Mouse (Mus musculus): ENCODE results near the gene Gprc6a. TPM values are rescaled to one million over a fixed set of nuclear protein-coding genes. Genes with fewer than 3 reads are reported as not detected.

The Gprc6a gene
- polyA plus RNA-seq, 1 experiment = not detected

DNA sequence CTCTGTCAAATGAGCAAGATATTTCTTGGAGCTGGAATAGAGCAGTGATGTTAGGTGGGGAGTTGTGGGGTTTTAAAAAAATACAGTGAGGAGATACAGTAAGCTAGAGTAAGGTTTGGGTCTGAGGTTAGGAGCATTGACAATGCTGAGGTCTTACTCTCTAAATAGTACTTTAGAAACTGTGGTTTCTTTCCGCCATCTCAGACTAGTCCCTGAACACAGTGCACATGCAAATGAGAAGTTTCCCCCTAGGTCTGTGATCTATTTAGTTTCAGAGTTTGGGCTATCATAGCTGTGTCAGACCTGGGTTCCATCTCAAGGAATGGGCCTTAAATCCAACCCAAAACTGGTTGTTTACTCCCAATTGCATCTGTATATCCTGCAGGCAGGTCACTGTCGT, 39.7 kb downstream of the Gprc6a start:
- no peaks in the 10 kb centered on the region for H3K4me1 ChIP-seq (ENCODE audit: control insufficient read depth, insufficient read depth, low read length)

DNA sequence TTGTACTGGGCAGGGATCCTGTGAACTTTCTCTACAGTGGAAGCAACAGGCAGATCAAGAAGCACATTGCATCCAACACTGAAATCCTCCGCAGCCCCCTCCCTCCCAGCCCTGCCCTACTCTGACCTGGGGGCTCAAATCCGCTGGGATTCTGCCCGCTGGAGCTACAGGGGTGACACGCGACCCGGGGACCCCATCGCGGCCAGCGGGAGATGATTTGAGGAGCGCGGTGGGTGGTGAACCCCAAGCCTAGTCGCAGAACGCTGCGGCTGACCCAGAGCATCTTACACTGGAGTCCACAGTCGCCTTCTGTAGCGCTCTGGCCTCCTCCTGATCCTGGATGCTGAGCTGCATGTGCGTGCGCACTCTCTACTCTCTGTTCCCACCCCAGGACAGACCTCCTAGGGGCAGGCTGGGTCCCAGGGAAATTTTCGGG, 41.1 kb downstream of the Gprc6a start, which contains the start of gene Fam162b:
TSS of gene Fam162b (minus strand) at position 379 of the 436 bp plus-strand sequence.
- H3K4me3 ChIP-seq (ENCODE audit: insufficient read depth, low read length) = no peak within 1 kb of the TSS
- TF ChIP-seq CTCF (IDR thresholded peaks at IDR 0.05; ENCODE audit: extremely low read depth, insufficient read depth, low read length) (no peak), POLR2A (IDR thresholded peaks at IDR 0.05; ENCODE audit: extremely low read depth, insufficient read depth, low read length) (no peak)
- H3K4me1 ChIP-seq (ENCODE audit: control insufficient read depth, insufficient read depth, low read length) = no peaks in the 10 kb centered on the region
- H3K27ac ChIP-seq (ENCODE audit: insufficient read depth, low read length) = no peak within 1 kb of the TSS

More for the DNA sequence above, 39.7 kb downstream of the Gprc6a start:
- Histone ChIP-seq H3K4me3 (ENCODE audit: insufficient read depth, low read length) (no peak overlapping the region), H3K27ac (ENCODE audit: insufficient read depth, low read length) (no peak overlapping the region)
- TF ChIP-seq CTCF (IDR thresholded peaks at IDR 0.05; ENCODE audit: extremely low read depth, insufficient read depth, low read length) (no peak), POLR2A (IDR thresholded peaks at IDR 0.05; ENCODE audit: extremely low read depth, insufficient read depth, low read length) (no peak)

GRCm38 (mm10) chr10:51584919-51585318, 46.3 kb downstream of the Gprc6a start:
- Histone ChIP-seq H3K4me3 (ENCODE audit: insufficient read depth, low read length) (no peak overlapping the region), H3K4me1 (ENCODE audit: control insufficient read depth, insufficient read depth, low read length) (no peaks in the 10 kb centered on the region), H3K27ac (ENCODE audit: insufficient read depth, low read length) (no peak overlapping the region)
- TF ChIP-seq POLR2A (IDR thresholded peaks at IDR 0.05; ENCODE audit: extremely low read depth, insufficient read depth, low read length) (no peak), CTCF (IDR thresholded peaks at IDR 0.05; ENCODE audit: extremely low read depth, insufficient read depth, low read length) (no peak)

GRCm38 (mm10) chr10:51584378-51584777, 46.9 kb downstream of the Gprc6a start:
- TF ChIP-seq POLR2A (IDR thresholded peaks at IDR 0.05; ENCODE audit: extremely low read depth, insufficient read depth, low read length) = no peak
- no peak for TF ChIP-seq CTCF (IDR thresholded peaks at IDR 0.05; ENCODE audit: extremely low read depth, insufficient read depth, low read length)
- Histone ChIP-seq H3K4me3 (ENCODE audit: insufficient read depth, low read length) (no peak overlapping the region), H3K4me1 (ENCODE audit: control insufficient read depth, insufficient read depth, low read length) (no peaks in the 10 kb centered on the region), H3K27ac (ENCODE audit: insufficient read depth, low read length) (no peak overlapping the region)

GRCm38 (mm10) chr10:51571225-51571996, 59.9 kb downstream of the Gprc6a start:
- H3K4me3 ChIP-seq (ENCODE audit: insufficient read depth, low read length) = no peak overlapping the region
- no peak overlapping the region for H3K27ac ChIP-seq (ENCODE audit: insufficient read depth, low read length)
- TF ChIP-seq POLR2A (IDR thresholded peaks at IDR 0.05; ENCODE audit: extremely low read depth, insufficient read depth, low read length) = no peak
- TF ChIP-seq CTCF (IDR thresholded peaks at IDR 0.05; ENCODE audit: extremely low read depth, insufficient read depth, low read length) = no peak
- no peaks in the 10 kb centered on the region for H3K4me1 ChIP-seq (ENCODE audit: control insufficient read depth, insufficient read depth, low read length)

Other genes starting within 250 kb of the Gprc6a start
- gene Gm49339, start 150.8 kb downstream of the Gprc6a start, polyA plus RNA-seq (2012; rRNA removed) = 0.25 and 0.32 TPM in 2 replicates
- 0.38 and 0.45 TPM in 2 replicates for gene Lilr4b, start 150.8 kb downstream of the Gprc6a start, polyA plus RNA-seq (2012; rRNA removed)
- gene Lilrb4a, start 140.5 kb downstream of the Gprc6a start, polyA plus RNA-seq (2012; rRNA removed) = 0.38 and 0.58 TPM in 2 replicates
- gene Fam162b, start 40.9 kb downstream of the Gprc6a start, polyA plus RNA-seq (2012; rRNA removed) = not detected in 2 replicates
- not detected in 2 replicates for gene Rfx6, start 46.3 kb upstream of the Gprc6a start, polyA plus RNA-seq (2012; rRNA removed)